Comparison of ENCODE assay signal across 10 mouse cellular contexts in the genomic region with DNA sequence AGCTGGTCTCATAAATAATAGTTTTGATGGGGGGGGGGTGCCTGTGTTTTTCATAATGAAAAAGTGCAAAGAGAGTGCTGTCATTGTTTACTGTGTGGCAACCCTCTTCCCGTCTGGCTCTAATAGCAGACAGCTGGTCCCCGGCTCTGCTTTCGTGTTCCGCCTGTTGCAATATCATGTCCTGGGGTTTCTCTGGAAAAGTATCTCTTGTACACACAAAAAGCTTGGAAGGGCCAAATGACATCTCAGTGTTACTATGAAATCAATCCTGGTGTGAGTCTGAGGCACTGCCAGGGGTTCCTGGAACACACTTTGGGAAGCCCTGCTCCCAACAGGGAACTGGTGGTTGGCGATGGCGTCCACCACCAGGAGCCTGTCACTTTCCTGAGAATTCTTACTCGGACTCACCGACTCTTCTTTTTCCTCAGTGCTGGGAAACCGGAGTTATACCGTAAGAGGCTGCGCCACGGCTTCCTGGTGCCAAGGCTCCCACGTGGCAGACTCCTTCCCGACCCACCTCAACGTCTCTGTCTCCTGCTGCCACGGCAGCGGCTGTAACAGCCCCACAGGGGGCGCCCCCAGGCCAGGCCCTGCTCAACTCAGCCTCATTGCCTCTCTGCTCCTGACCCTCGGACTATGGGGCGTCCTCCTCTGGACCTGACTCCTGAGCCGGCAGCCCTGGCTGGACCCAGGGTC. TPM values are rescaled to one million over a fixed set of nuclear protein-coding genes. Genes with fewer than 3 reads are reported as not detected.
DNase-seq lines count a peak whose midpoint lies in the region; TF ChIP-seq lines count a peak whose summit lies in the region.
"Had no signal": no experiment of that assay in that cellular context is flagged by ENCODE, and none has a peak within 500 bp of the region (broad histone marks: within the 10 kb centered on the region; RNA-seq: fewer than 3 reads in every experiment).

No protein-coding gene starts in this region.

- peak; percentile 33 for TF ChIP-seq CTCF in kidney, adult 2 months (conservative IDR thresholded peaks at IDR 0.05; ENCODE audit: insufficient read depth, insufficient read length, low read depth, low read length)
- TF ChIP-seq CTCF in E14TG2a.4 (conservative IDR thresholded peaks at IDR 0.05; ENCODE audit: low read length): peak; percentile 14; the same call in 1 of the 2 replicates

- H3K27ac ChIP-seq in kidney, adult 2 months (ENCODE audit: insufficient read depth, low read depth, low read length): no peak overlapping the region

- no peaks in the 10 kb centered on the region for H3K36me3 ChIP-seq in kidney, adult 2 months (ENCODE audit: control insufficient read depth, insufficient read depth, low read length)
- H3K36me3 ChIP-seq in E14TG2a.4 (ENCODE audit: insufficient read depth, low read length): peaks cover 54% of the 10 kb centered on the region

- H3K4me1 ChIP-seq in kidney, adult 2 months (ENCODE audit: control insufficient read depth, insufficient read depth, low read length): no peaks in the 10 kb centered on the region
- peaks cover 41% of the 10 kb centered on the region for H3K4me1 ChIP-seq in E14TG2a.4 (replicated peaks; ENCODE audit: low read depth, low read length)

- DNase-seq in kidney, adult 2 months: peak; percentile 36
- DNase-seq in kidney, adult 11 months: no peak
- peak; percentile 57 to 58 for DNase-seq in cerebellum, postnatal 14 days
- peak; percentile 56 to 65 for DNase-seq in layer of hippocampus, postnatal 10 days (ENCODE audit: low spot score in 2 of 2)
- DNase-seq in heart, adult 11 months: no peak
- DNase-seq in testis, postnatal 10 days (ENCODE audit: low spot score): no peak
- DNase-seq in urinary bladder, postnatal 25 days (ENCODE audit: low spot score): no peak

- no peak overlapping the region for H3K4me3 ChIP-seq in kidney, adult 2 months (ENCODE audit: insufficient read depth, low read depth, low read length)
- H3K4me3 ChIP-seq in E14TG2a.4 (replicated peaks; ENCODE audit: low read length): 0 out of 2 replicates have a peak overlapping the region, but pooled peaks have one; percentile 1

- peaks cover 12% of the 10 kb centered on the region for H3K9me3 ChIP-seq in E14TG2a.4 (ENCODE audit: low read length)

- TF ChIP-seq POLR2A in kidney, adult 2 months (IDR thresholded peaks at IDR 0.05; ENCODE audit: low read depth, low read length): no peak

- 49% methylated on average over 21 of the region's 21 CpGs for WGBS in kidney, adult 2 months

- H3K27me3 ChIP-seq in kidney, adult 2 months (replicated peaks; ENCODE audit: control insufficient read depth, insufficient read depth, low read length): no peaks in the 10 kb centered on the region
- H3K27me3 ChIP-seq in E14TG2a.4 (ENCODE audit: insufficient read depth, low read length): peaks cover 25% of the 10 kb centered on the region

RNA-seq across cellular contexts. Expression of gene Cadm4, which starts 6.9 kb away (rescaled TPM):
- polyA plus RNA-seq in kidney, adult 2 months (2012; rRNA removed): 54.7 and 66.4 TPM in 2 replicates
- total RNA-seq in layer of hippocampus, postnatal 10 days (2021): 100 to 1,000 TPM; 269 to 279 TPM

RNA-seq across cellular contexts. Expression of gene Plaur, which starts 12.7 kb away (rescaled TPM):
- polyA plus RNA-seq in kidney, adult 2 months (2012; rRNA removed): 10.1 and 12.9 TPM in 2 replicates
- 1 to 10 TPM; 1.3 to 2.3 TPM for total RNA-seq in layer of hippocampus, postnatal 10 days (2021)

RNA-seq across cellular contexts. Expression of gene Irgc1, which starts 22.9 kb away (rescaled TPM):
- 0.33 and 0.41 TPM in 2 replicates for polyA plus RNA-seq in kidney, adult 2 months (2012; rRNA removed)
- not detected for total RNA-seq in layer of hippocampus, postnatal 10 days (2021)
- polyA plus RNA-seq: embryonic facial prominence, embryonic 11.5 days; intestine, embryonic 14.5 days had no signal

RNA-seq across cellular contexts. Expression of gene Zfp428, which starts 31.8 kb away (rescaled TPM):
- 9.5 and 17.1 TPM in 2 replicates for polyA plus RNA-seq in kidney, adult 2 months (2012; rRNA removed)
- 10 to 100 TPM; 61.3 to 64.6 TPM for total RNA-seq in layer of hippocampus, postnatal 10 days (2021)

RNA-seq across cellular contexts. Expression of gene AC161166.1, which starts 37.3 kb away (rescaled TPM):
- not detected in 2 replicates for polyA plus RNA-seq in kidney, adult 2 months (2012; rRNA removed)
- total RNA-seq in layer of hippocampus, postnatal 10 days (2021): not detected

Comparison
In these comparisons a context has a peak if more than half of its experiments do, and no peak if none do; other contexts are left out.
1. DNase-seq: peak in kidney, adult 2 months (single experiment), cerebellum, postnatal 14 days (2 of 2) and layer of hippocampus, postnatal 10 days (2 of 2); none in kidney, adult 11 months (single experiment), heart, adult 11 months (single experiment), testis, postnatal 10 days (single experiment) and urinary bladder, postnatal 25 days (single experiment).